Mouse (Mus musculus): ENCODE data around the gene Cd82. TPM values are rescaled to one million over a fixed set of nuclear protein-coding genes. Genes with fewer than 3 reads are reported as not detected.

The Cd82 gene
- polyA plus RNA-seq, 1 experiment from 2014 or later, result 16.1 TPM

- no peak overlapping the region for H3K4me2 ChIP-seq (replicated peaks)
- H3K4me1 ChIP-seq, result peaks cover 19% of the 10 kb centered on the region
- ATAC-seq (ENCODE audit: low FRiP score, low read depth), result no peak
These were observed 24.6 kb downstream of the Cd82 start for GRCm38 (mm10) chr2:93438335-93438734.

GRCm38 (mm10) chr2:93435577-93435976, 27.4 kb downstream of the Cd82 start:
- no peak overlapping the region for H3K4me2 ChIP-seq (replicated peaks)
- no peaks in the 10 kb centered on the region for H3K36me3 ChIP-seq
- no peak overlapping the region for H3K4me3 ChIP-seq
- WGBS, result 83% methylated on average over 4 of the region's 4 CpGs
- peaks cover 24% of the 10 kb centered on the region for H3K4me1 ChIP-seq
- H3K27me3 ChIP-seq (replicated peaks), result no peaks in the 10 kb centered on the region
- no peak overlapping the region for H3K9ac ChIP-seq
- H3K27ac ChIP-seq, result no peak overlapping the region
- H3K9me3 ChIP-seq, result no peaks in the 10 kb centered on the region
- ATAC-seq (ENCODE audit: low FRiP score, low read depth), result no peak

More at GRCm38 (mm10) chr2:93438335-93438734, 24.6 kb downstream of the Cd82 start:
- Histone ChIP-seq H3K9ac (no peak overlapping the region), H3K27ac (no peak overlapping the region), H3K27me3 (replicated peaks) (no peaks in the 10 kb centered on the region), H3K4me3 (no peak overlapping the region), H3K9me3 (no peaks in the 10 kb centered on the region), H3K36me3 (no peaks in the 10 kb centered on the region)
- 71% methylated on average over 6 of the region's 6 CpGs for WGBS

DNA sequence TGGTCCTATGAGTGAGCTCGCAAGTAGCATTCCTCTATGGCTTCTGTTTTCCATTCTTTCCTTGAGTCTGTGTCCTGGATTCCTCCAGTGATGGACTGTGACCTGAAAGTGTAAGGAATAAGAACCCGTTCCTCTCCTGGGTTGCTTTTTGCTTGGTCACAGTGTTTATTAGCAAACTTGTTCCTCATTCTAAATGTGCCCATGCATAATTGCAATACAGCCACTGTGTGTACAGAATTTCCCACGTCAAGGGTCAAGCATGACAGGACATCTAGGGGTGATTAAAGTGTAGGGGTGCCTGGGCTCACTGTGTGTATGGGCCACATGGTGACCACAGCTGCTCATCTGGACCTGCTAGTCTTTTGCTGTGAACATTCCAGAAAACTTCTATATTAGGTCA, 28.0 kb downstream of the Cd82 start:
- no peak overlapping the region for H3K4me3 ChIP-seq
- 92% methylated on average over 3 of the region's 3 CpGs for WGBS
- H3K4me1 ChIP-seq, result peaks cover 20% of the 10 kb centered on the region
- no peak overlapping the region for H3K4me2 ChIP-seq (replicated peaks)
- no peaks in the 10 kb centered on the region for H3K36me3 ChIP-seq
- no peaks in the 10 kb centered on the region for H3K9me3 ChIP-seq
- H3K27me3 ChIP-seq (replicated peaks), result no peaks in the 10 kb centered on the region
- H3K9ac ChIP-seq, result no peak overlapping the region
- H3K27ac ChIP-seq, result no peak overlapping the region
- ATAC-seq (ENCODE audit: low FRiP score, low read depth), result no peak

DNA sequence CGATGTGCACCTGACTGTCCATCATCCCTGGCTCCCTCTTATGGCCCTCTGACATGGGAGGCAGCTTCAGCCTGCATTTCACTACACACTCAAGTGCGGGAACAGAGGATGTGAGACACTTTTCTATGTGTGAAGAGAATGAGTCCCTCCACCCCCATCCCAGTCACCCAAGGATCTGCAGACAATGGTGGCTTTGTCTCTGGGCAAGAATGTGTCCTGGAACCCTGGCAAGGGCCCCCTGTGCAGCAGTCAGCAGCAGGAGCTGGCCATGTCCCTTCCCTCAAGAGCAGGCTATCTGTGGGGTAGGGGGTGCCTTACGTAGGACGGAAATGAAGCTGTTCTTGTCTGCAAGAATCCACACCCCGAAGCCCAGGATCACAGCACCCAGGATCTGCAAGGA, 29.4 kb downstream of the Cd82 start:
- peaks cover 15% of the 10 kb centered on the region for H3K4me1 ChIP-seq
- 59% methylated on average over 5 of the region's 5 CpGs for WGBS

DNA sequence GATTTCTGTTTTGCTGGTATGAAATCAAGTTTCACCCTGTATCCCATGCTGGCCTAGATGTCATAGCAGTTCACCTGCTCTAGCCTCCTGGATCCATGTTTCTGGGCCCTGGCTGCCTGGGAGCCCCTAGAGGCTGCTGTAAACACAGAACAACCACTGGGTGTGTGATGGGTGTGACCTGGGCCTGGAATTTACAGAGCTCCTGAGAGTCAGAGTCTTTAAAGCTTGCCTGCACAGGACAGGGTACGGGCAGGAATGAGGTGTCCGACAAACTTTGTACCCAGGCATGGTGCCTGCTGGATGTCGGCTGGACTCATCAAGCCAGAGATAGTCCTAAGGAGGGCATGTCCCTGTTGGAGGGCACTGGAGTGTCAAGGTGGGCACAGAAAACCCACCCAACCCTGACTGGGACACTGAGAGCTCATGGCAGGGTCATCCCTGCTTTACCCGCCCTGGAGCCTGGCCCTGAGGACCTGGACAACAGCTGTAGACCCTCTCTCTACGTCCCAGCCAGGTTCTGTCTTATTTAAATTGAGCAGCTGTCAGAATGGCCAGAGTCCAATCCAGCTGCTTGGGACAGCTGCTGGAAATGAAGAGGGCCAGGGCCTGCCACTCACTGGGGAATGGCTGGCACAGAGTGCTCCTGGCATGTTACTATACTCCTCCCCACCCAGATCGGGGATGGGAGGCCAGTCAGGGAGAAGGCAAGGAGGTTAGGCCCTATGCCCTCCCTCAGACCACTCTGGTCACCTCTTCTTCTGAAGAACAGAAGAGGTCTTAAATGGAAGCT, 30.1 kb downstream of the Cd82 start:
- 86% methylated on average over 6 of the region's 6 CpGs for WGBS

More for the DNA sequence above, 29.4 kb downstream of the Cd82 start:
- no peak overlapping the region for H3K4me3 ChIP-seq
- no peak overlapping the region for H3K9ac ChIP-seq
- H3K27me3 ChIP-seq (replicated peaks), result no peaks in the 10 kb centered on the region
- H3K4me2 ChIP-seq (replicated peaks), result no peak overlapping the region
- no peaks in the 10 kb centered on the region for H3K36me3 ChIP-seq
- H3K9me3 ChIP-seq, result no peaks in the 10 kb centered on the region
- H3K27ac ChIP-seq, result no peak overlapping the region
- no peak for ATAC-seq (ENCODE audit: low FRiP score, low read depth)

DNA sequence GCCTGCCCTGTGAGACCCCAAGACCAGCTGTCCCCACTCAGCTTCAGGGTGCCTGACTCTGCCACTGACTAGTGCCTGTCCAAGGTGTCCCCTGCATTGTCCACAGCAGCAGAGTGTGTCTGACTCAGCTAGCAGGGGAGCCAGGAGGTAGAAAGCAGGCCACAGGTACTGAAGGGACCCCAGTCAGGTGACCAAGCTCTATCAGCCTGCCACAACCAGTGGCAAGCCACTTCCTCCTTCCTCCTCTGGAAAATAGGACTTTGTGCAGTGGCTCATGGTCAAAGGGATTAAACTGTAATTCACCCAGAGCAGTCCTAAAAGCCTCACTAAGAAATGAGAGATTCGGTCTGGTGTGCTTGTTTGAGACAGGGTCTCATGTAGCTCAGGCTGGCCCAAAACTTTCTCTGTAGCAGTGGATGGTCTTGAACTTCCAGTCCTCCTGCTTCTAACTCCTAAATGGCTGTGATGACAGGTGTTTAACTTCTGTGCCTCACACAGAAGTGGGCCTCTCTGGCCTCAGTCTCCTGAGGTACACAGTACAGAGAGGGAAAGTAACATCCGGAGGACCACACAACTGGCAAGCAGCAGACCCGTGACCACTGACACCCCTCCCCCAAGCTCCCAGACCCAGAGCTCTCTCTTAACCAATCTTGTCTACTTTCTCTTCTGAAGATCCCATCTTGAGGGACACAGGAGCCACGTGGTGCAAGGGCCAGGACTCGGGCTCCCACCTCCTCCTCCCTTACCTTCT, 31.2 kb downstream of the Cd82 start:
- no peak overlapping the region for H3K4me2 ChIP-seq (replicated peaks)
- peaks cover 15% of the 10 kb centered on the region for H3K4me1 ChIP-seq
- no peak overlapping the region for H3K4me3 ChIP-seq
- H3K9me3 ChIP-seq, result no peaks in the 10 kb centered on the region
- WGBS, result 65% methylated on average over 5 of the region's 5 CpGs
- no peaks in the 10 kb centered on the region for H3K36me3 ChIP-seq
- H3K27ac ChIP-seq, result no peak overlapping the region
- no peak for ATAC-seq (ENCODE audit: low FRiP score, low read depth)
- H3K27me3 ChIP-seq (replicated peaks), result no peaks in the 10 kb centered on the region
- 0 out of 2 replicates have a peak overlapping the region, but pooled peaks have one; percentile 14 for H3K9ac ChIP-seq

More for the DNA sequence above, 30.1 kb downstream of the Cd82 start:
- no peak overlapping the region for H3K27ac ChIP-seq
- H3K9ac ChIP-seq, result no peak overlapping the region
- no peak for ATAC-seq (ENCODE audit: low FRiP score, low read depth)
- H3K36me3 ChIP-seq, result no peaks in the 10 kb centered on the region
- peaks cover 12% of the 10 kb centered on the region for H3K4me1 ChIP-seq
- no peaks in the 10 kb centered on the region for H3K27me3 ChIP-seq (replicated peaks)
- H3K4me3 ChIP-seq, result no peak overlapping the region
- no peak overlapping the region for H3K4me2 ChIP-seq (replicated peaks)
- no peaks in the 10 kb centered on the region for H3K9me3 ChIP-seq

DNA sequence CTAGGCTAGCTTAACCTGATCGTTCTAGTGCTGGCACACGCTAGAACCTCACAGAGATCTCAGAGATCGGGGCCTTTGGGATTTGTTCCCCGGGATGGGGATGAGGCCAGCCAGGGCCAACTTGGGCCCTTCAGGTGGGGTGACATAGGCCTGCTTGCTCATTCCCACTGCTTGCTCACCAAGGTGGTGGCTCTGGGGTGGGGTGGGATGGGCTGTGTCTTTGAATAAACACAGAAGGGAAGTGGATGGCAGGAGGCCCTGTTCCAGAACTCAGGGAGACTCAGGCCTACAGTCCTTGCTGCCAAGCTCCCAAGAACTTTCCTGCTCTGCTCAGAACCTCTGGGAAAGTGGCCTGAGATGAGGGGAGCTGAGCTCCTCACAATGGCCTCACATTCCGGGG, 31.9 kb downstream of the Cd82 start:
- ATAC-seq (ENCODE audit: low FRiP score, low read depth), result no peak
- Histone ChIP-seq H3K27ac (no peak overlapping the region), H3K27me3 (replicated peaks) (no peaks in the 10 kb centered on the region), H3K36me3 (no peaks in the 10 kb centered on the region), H3K9ac (no peak overlapping the region), H3K9me3 (no peaks in the 10 kb centered on the region), H3K4me3 (no peak overlapping the region), H3K4me2 (replicated peaks) (no peak overlapping the region), H3K4me1 (peaks cover 15% of the 10 kb centered on the region)
- 75% methylated on average over 5 of the region's 5 CpGs for WGBS

DNA sequence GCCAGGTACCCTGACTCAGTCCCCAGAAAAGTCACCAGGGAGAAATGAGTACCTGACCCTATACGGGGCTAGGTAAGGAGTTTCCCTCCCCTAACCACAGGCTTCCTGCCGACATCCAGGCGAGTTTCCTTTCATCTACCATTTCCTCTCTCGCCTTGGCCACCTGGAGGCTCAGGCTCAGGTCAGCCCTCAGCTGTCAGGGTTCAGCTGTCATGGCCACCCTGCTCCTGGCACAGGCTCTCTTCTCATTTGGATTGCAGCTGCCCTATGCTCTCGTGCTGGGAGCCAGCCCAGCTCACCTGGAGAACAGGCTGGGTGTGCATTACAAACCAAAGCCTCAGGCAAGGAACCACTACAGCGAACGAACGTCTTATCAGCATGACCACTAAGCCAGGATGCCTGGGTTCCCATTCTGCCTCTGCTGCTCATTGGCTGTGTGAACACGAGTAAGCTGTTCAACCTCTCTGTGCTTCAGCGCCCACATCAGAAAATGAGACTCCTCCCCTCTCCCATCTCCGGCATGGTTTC, 34.9 kb downstream of the Cd82 start:
- H3K4me3 ChIP-seq, result no peak overlapping the region
- no peak overlapping the region for H3K4me2 ChIP-seq (replicated peaks)
- H3K4me1 ChIP-seq, result peaks cover 13% of the 10 kb centered on the region
- no peaks in the 10 kb centered on the region for H3K36me3 ChIP-seq
- H3K27ac ChIP-seq, result no peak overlapping the region
- ATAC-seq (ENCODE audit: low FRiP score, low read depth), result no peak
- H3K9me3 ChIP-seq, result no peaks in the 10 kb centered on the region
- H3K9ac ChIP-seq, result no peak overlapping the region
- H3K27me3 ChIP-seq (replicated peaks), result no peaks in the 10 kb centered on the region
- WGBS, result 66% methylated on average over 11 of the region's 11 CpGs

DNA sequence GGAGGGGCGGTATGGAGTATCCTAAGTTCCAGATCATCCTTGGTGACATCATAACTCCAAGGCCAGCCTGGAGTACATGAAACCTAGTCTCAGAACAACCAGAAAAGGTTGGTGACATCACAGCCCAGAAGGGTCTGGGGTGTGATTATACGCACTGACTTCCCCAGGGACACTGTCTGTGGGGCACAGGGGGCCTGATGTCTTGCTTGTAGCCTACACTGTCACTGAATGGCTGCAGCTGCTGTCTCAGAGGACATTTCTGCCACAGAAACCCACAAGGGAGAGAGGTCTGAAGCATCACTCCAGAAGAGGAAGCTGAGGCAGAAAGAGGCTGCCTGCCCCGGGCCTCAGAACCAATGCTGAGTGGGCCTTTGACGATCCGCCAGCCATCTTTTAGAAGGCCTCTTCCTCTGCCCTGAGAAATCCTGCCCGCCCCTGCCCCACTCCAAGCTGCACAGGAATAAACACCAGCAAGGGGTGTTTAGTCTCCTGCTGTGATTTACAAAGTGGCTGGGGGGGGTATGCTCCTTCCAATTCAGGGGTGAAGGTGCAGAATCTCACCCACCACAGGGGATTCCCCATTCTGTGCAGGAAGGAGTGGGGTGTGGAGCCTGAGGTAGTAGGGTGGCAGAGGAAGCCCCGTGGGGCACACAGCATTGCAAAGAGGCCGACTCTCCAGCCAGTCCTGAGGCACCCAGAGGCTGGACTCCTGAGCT, 35.8 kb downstream of the Cd82 start:
- Histone ChIP-seq H3K27me3 (replicated peaks) (no peaks in the 10 kb centered on the region), H3K9me3 (no peaks in the 10 kb centered on the region), H3K36me3 (no peaks in the 10 kb centered on the region), H3K4me1 (peaks cover 10% of the 10 kb centered on the region), H3K9ac (no peak overlapping the region), H3K4me2 (replicated peaks) (no peak overlapping the region), H3K27ac (no peak overlapping the region), H3K4me3 (no peak overlapping the region)
- 63% methylated on average over 8 of the region's 8 CpGs for WGBS
- ATAC-seq (ENCODE audit: low FRiP score, low read depth), result no peak

- WGBS, result 27% methylated on average over 4 of the region's 4 CpGs
- peaks cover 10% of the 10 kb centered on the region for H3K4me1 ChIP-seq
- no peaks in the 10 kb centered on the region for H3K27me3 ChIP-seq (replicated peaks)
- no peaks in the 10 kb centered on the region for H3K9me3 ChIP-seq
- no peak overlapping the region for H3K9ac ChIP-seq
- no peak overlapping the region for H3K27ac ChIP-seq
- H3K4me2 ChIP-seq (replicated peaks), result no peak overlapping the region
- no peaks in the 10 kb centered on the region for H3K36me3 ChIP-seq
- ATAC-seq (ENCODE audit: low FRiP score, low read depth), result no peak
- H3K4me3 ChIP-seq, result no peak overlapping the region
These were observed 37.1 kb downstream of the Cd82 start for GRCm38 (mm10) chr2:93425810-93426209.

GRCm38 (mm10) chr2:93424307-93424984, 38.5 kb downstream of the Cd82 start:
- Histone ChIP-seq H3K27me3 (replicated peaks) (0 out of 2 replicates have a peak, but pooled peaks cover 4% of the 10 kb centered on the region), H3K27ac (no peak overlapping the region), H3K9ac (no peak overlapping the region), H3K4me1 (peaks cover 10% of the 10 kb centered on the region), H3K4me3 (no peak overlapping the region), H3K36me3 (no peaks in the 10 kb centered on the region), H3K4me2 (replicated peaks) (no peak overlapping the region), H3K9me3 (no peaks in the 10 kb centered on the region)
- ATAC-seq (ENCODE audit: low FRiP score, low read depth), result no peak
- 94% methylated on average over 9 of the region's 9 CpGs for WGBS
